Mouse (Mus musculus) ES-Bruce4 (cell line): Measurements from ENCODE around the gene Efemp1.

ENCODE experiments used
- CTCF ChIP-seq: IDR thresholded peaks from one replicate; pipeline ENCODE4 v1.8.1; 2011; ENCODE audit warnings: low read depth, low read length
- POLR2A ChIP-seq: IDR thresholded peaks from one replicate; pipeline ENCODE4 v1.8.1; 2011; ENCODE audit warnings: low read length; ENCODE audit not compliant: insufficient read depth

DNA sequence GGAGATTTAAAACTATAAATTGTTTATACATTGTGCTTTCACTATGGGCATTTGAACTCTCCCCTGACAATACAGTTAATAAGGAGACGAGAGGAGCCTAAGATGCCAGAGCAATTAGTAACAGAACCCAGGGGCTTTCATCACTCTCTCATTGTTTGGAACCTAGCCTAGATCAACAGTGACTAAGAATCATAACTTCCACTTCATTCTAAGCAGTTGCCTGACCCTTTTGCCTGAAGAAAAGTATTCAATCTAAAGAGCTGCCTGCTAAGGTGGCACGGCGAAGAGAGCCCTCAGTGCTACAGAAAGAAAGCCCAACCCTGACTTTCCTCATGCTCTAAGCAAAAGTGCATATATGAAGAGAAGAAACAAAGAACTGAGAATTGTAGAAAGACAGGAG lies 19.2 kb upstream of the Efemp1 start:
- TF ChIP-seq POLR2A (no peak), CTCF (no peak)
